Mouse (Mus musculus): ENCODE measurements around the gene Olfr323. TPM values are rescaled to one million over a fixed set of nuclear protein-coding genes. Genes with fewer than 3 reads are reported as not detected.

The Olfr323 gene
- polyA plus RNA-seq, 1 experiment from 2014 or later = not detected

DNA sequence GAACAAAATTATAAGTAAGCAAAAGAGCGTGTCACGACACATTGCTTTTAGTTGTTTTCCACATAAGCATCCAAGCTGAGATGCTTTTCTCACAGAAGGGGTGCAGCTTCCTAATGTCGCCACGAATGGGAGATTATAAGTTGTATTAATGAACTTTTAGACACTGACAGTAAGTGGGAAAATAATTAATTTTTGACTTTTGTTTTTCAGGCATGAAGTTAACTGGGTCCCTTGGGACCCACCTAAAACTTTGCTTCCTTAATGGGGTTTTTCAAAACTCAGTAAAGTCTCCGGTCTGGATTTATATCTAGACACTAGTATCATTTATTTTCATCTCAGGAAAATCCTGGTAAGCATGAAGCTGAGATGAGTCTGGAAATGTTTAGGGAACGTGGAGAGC is 35.5 kb downstream of the Olfr323 start, which contains the start of gene Olfr324:
Olfr324 (plus strand) TSS at position 301 of the 400 bp plus-strand sequence.
- TF ChIP-seq CTCF (IDR thresholded peaks at IDR 0.05; ENCODE audit: low read depth) = no peak
- no peaks in the 10 kb centered on the region for H3K36me3 ChIP-seq (ENCODE audit: insufficient read depth, low read length)
- WGBS = 78% methylated on average over 6 of the region's 6 CpGs
- H3K4me1 ChIP-seq (replicated peaks; ENCODE audit: insufficient read depth, low read length) = no peaks in the 10 kb centered on the region
- no peak within 1 kb of the TSS for H3K4me2 ChIP-seq (ENCODE audit: low read length)
- H3K27me3 ChIP-seq (ENCODE audit: insufficient read depth, low read length) = no peaks in the 10 kb centered on the region
- no peaks in the 10 kb centered on the region for H3K9me3 ChIP-seq (replicated peaks; ENCODE audit: low read length)
- no peak within 1 kb of the TSS for H3K4me3 ChIP-seq (replicated peaks; ENCODE audit: low read depth, low read length)
- no peak within 1 kb of the TSS for H3K9ac ChIP-seq (ENCODE audit: low read depth, low read length)
- no peak for ATAC-seq (replicated peaks; ENCODE audit: low FRiP score, low read depth)
- no peak for DNase-seq (ENCODE audit: low spot score)
- no peak within 1 kb of the TSS for H3K27ac ChIP-seq

DNA sequence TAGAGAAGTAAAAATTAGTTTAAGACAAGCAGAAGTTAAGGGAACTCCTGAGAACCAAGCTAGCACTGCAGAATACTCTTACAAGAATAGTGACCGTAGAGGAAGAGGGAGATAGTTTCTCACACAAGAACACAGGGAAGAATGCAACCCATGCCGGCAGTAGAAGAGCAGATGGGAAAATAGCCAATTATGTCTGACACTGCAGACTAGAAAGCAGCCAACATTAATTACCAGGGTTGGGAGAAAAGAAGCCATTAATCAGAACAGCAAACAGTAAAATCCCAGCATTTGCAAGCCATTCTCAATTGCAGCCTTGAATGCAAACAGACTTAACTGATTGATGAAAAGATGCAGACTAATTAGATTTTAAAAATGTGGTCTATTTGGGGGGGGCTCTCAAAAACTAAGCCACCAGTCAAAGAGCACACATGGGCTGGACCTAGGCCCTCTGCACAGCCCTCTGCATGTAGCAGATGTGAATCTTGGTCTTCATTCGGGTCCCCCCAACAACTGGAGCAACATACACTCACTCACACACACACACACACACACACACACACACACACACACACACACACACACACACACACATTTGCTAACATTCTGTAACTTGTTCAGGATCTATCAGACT is 41.6 kb downstream of the Olfr323 start:
- no peaks in the 10 kb centered on the region for H3K9me3 ChIP-seq (replicated peaks; ENCODE audit: low read length)
- no peak overlapping the region for H3K4me3 ChIP-seq (replicated peaks; ENCODE audit: low read depth, low read length)
- no peaks in the 10 kb centered on the region for H3K27me3 ChIP-seq (ENCODE audit: insufficient read depth, low read length)
- H3K4me1 ChIP-seq (replicated peaks; ENCODE audit: insufficient read depth, low read length) = no peaks in the 10 kb centered on the region
- no peak overlapping the region for H3K27ac ChIP-seq
- H3K4me2 ChIP-seq (ENCODE audit: low read length) = no peak overlapping the region
- ATAC-seq (replicated peaks; ENCODE audit: low FRiP score, low read depth) = no peak
- WGBS = 49% methylated on average over 3 of the region's 3 CpGs
- peak; percentile 63 for DNase-seq (ENCODE audit: low spot score)
- no peak for TF ChIP-seq CTCF (IDR thresholded peaks at IDR 0.05; ENCODE audit: low read depth)
- no peak overlapping the region for H3K9ac ChIP-seq (ENCODE audit: low read depth, low read length)
- H3K36me3 ChIP-seq (ENCODE audit: insufficient read depth, low read length) = no peaks in the 10 kb centered on the region

DNA sequence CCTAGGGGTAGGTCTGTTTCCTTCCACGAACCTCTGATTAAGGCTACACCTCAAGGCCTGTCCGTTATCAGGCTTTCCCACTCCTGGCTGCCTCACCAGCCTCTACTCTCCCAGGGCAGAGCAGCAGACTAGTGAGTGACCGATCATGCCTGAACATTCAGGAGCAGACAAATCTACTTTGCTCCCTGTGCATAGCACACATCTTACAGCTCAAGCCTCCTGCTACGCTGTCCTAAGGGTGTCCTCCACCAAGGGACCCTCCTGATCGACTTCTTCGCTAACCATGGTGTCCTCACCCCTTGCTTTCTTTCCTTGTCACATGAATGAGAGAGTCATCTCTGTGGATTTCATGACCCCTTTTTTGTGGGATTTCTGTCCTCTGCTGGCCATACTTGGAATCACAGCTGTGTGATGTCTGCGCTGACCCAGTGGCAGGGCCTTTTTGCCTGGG is 42.4 kb downstream of the Olfr323 start:
- no peaks in the 10 kb centered on the region for H3K4me1 ChIP-seq (replicated peaks; ENCODE audit: insufficient read depth, low read length)
- DNase-seq (ENCODE audit: low spot score) (peak; percentile 12), ATAC-seq (replicated peaks; ENCODE audit: low FRiP score, low read depth) (no peak)
- H3K36me3 ChIP-seq (ENCODE audit: insufficient read depth, low read length) = no peaks in the 10 kb centered on the region
- WGBS = 64% methylated on average over 7 of the region's 7 CpGs
- no peak overlapping the region for H3K27ac ChIP-seq
- peak; percentile 71 for TF ChIP-seq CTCF (IDR thresholded peaks at IDR 0.05; ENCODE audit: low read depth)
- no peaks in the 10 kb centered on the region for H3K9me3 ChIP-seq (replicated peaks; ENCODE audit: low read length)
- H3K4me2 ChIP-seq (ENCODE audit: low read length) = no peak overlapping the region
- H3K27me3 ChIP-seq (ENCODE audit: insufficient read depth, low read length) = no peaks in the 10 kb centered on the region
- no peak overlapping the region for H3K9ac ChIP-seq (ENCODE audit: low read depth, low read length)
- H3K4me3 ChIP-seq (replicated peaks; ENCODE audit: low read depth, low read length) = no peak overlapping the region

DNA sequence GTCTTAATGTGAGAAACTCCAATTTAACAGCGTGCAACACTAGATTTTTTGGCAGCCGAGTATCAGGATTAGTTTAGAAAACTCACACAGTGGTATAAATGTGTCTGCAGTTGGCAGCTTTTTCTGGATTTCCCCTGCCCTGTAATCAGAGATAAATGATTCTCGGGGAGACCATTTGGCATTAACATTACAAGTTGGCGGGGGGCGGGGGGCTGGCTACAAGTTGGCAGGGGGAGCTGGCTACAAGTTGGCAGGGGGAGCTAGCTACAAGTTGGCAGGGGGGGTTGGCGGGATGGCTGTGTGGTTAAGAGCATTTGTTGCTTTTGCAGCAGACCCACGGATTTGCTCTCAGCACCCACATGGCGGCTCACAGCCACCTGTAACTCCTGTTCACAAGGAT is 51.7 kb downstream of the Olfr323 start:
- no peak for DNase-seq (ENCODE audit: low spot score)
- 78% methylated on average over 8 of the region's 8 CpGs for WGBS
- no peak for TF ChIP-seq CTCF (IDR thresholded peaks at IDR 0.05; ENCODE audit: low read depth)

DNA sequence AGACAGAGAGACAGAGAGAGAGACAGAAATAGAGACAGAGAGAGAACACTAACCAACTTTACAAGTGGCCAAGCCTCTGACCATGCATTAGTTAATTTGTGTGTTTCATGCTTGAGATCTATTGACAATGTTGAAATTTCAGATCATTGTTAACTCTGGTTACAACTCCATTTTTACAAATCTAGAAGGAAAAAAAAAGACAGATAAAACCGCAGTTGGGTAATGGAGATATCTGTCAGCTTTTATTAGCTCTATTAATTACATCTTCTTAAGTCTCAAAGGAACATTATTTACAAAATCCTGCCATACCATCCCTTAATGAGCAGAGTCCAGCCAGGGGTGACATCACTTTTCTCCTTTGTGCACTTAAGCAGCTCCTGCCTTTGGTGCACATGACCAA is 52.9 kb downstream of the Olfr323 start, which contains the start of gene Olfr325:
Olfr325 (plus strand) TSS at position 301 of the 400 bp plus-strand sequence.
- Histone ChIP-seq H3K4me3 (replicated peaks; ENCODE audit: low read depth, low read length) (no peak within 1 kb of the TSS), H3K36me3 (ENCODE audit: insufficient read depth, low read length) (no peaks in the 10 kb centered on the region), H3K27ac (no peak within 1 kb of the TSS), H3K9ac (ENCODE audit: low read depth, low read length) (no peak within 1 kb of the TSS), H3K4me1 (replicated peaks; ENCODE audit: insufficient read depth, low read length) (no peaks in the 10 kb centered on the region), H3K9me3 (replicated peaks; ENCODE audit: low read length) (no peaks in the 10 kb centered on the region), H3K27me3 (ENCODE audit: insufficient read depth, low read length) (no peaks in the 10 kb centered on the region), H3K4me2 (ENCODE audit: low read length) (no peak within 1 kb of the TSS)
- no peak for ATAC-seq (replicated peaks; ENCODE audit: low FRiP score, low read depth)
- no peak for TF ChIP-seq CTCF (IDR thresholded peaks at IDR 0.05; ENCODE audit: low read depth)
- no peak for DNase-seq (ENCODE audit: low spot score)
- WGBS = 60% methylated on average over 1 of the region's 1 CpGs

More for the DNA sequence above, 51.7 kb downstream of the Olfr323 start:
- ATAC-seq (replicated peaks; ENCODE audit: low FRiP score, low read depth) = no peak
- H3K36me3 ChIP-seq (ENCODE audit: insufficient read depth, low read length) = no peaks in the 10 kb centered on the region
- no peaks in the 10 kb centered on the region for H3K9me3 ChIP-seq (replicated peaks; ENCODE audit: low read length)
- no peak overlapping the region for H3K4me3 ChIP-seq (replicated peaks; ENCODE audit: low read depth, low read length)
- H3K9ac ChIP-seq (ENCODE audit: low read depth, low read length) = no peak overlapping the region
- H3K4me1 ChIP-seq (replicated peaks; ENCODE audit: insufficient read depth, low read length) = no peaks in the 10 kb centered on the region
- no peaks in the 10 kb centered on the region for H3K27me3 ChIP-seq (ENCODE audit: insufficient read depth, low read length)
- H3K4me2 ChIP-seq (ENCODE audit: low read length) = no peak overlapping the region
- no peak overlapping the region for H3K27ac ChIP-seq

Other genes starting within 250 kb of the Olfr323 start
- not detected in 2 replicates for gene 1810065E05Rik, start 209.4 kb downstream of the Olfr323 start, polyA plus RNA-seq (2015; fragmentation: Nextera tagmentation; extraction: Ambion mirVana)
- gene Gm12253, start 197.9 kb downstream of the Olfr323 start, polyA plus RNA-seq (2015; fragmentation: Nextera tagmentation; extraction: Ambion mirVana) = not detected in 2 replicates
- not detected in 2 replicates for gene Lypd9, start 177.6 kb downstream of the Olfr323 start, polyA plus RNA-seq (2015; fragmentation: Nextera tagmentation; extraction: Ambion mirVana)
- gene Olfr30, start 168.2 kb downstream of the Olfr323 start, polyA plus RNA-seq (2015; fragmentation: Nextera tagmentation; extraction: Ambion mirVana) = not detected in 2 replicates
- 0.08 TPM in 1 of 2 replicates, not detected in the other for gene Olfr332, start 137.9 kb downstream of the Olfr323 start, polyA plus RNA-seq (2015; fragmentation: Nextera tagmentation; extraction: Ambion mirVana)
- not detected in 2 replicates for gene Olfr331, start 127.9 kb downstream of the Olfr323 start, polyA plus RNA-seq (2015; fragmentation: Nextera tagmentation; extraction: Ambion mirVana)
- gene Olfr330, start 95.7 kb downstream of the Olfr323 start, polyA plus RNA-seq (2015; fragmentation: Nextera tagmentation; extraction: Ambion mirVana) = not detected in 2 replicates
- gene Olfr329-ps, start 84.1 kb downstream of the Olfr323 start, polyA plus RNA-seq (2015; fragmentation: Nextera tagmentation; extraction: Ambion mirVana) = not detected in 2 replicates
- not detected in 2 replicates for gene Olfr328, start 74.9 kb downstream of the Olfr323 start, polyA plus RNA-seq (2015; fragmentation: Nextera tagmentation; extraction: Ambion mirVana)
- gene Olfr224, start 59.9 kb downstream of the Olfr323 start, polyA plus RNA-seq (2015; fragmentation: Nextera tagmentation; extraction: Ambion mirVana) = not detected in 2 replicates
- gene Olfr325, start 52.8 kb downstream of the Olfr323 start, polyA plus RNA-seq (2015; fragmentation: Nextera tagmentation; extraction: Ambion mirVana) = not detected in 2 replicates
- not detected in 2 replicates for gene Olfr324, start 35.4 kb downstream of the Olfr323 start, polyA plus RNA-seq (2015; fragmentation: Nextera tagmentation; extraction: Ambion mirVana)
- not detected in 2 replicates for gene 2210407C18Rik, start 14.4 kb downstream of the Olfr323 start, polyA plus RNA-seq (2015; fragmentation: Nextera tagmentation; extraction: Ambion mirVana)
- gene Trim58, start 10.0 kb upstream of the Olfr323 start, polyA plus RNA-seq (2015; fragmentation: Nextera tagmentation; extraction: Ambion mirVana) = 0.08 and 0.14 TPM in 2 replicates
- gene Olfr322, start 28.3 kb upstream of the Olfr323 start, polyA plus RNA-seq (2015; fragmentation: Nextera tagmentation; extraction: Ambion mirVana) = 0.05 and 0.09 TPM in 2 replicates
- gene Olfr320, start 50.6 kb upstream of the Olfr323 start, polyA plus RNA-seq (2015; fragmentation: Nextera tagmentation; extraction: Ambion mirVana) = not detected in 2 replicates
- gene Olfr319, start 68.7 kb upstream of the Olfr323 start, polyA plus RNA-seq (2015; fragmentation: Nextera tagmentation; extraction: Ambion mirVana) = not detected in 2 replicates
- not detected in 2 replicates for gene Olfr318, start 93.5 kb upstream of the Olfr323 start, polyA plus RNA-seq (2015; fragmentation: Nextera tagmentation; extraction: Ambion mirVana)
- gene Olfr317, start 108.7 kb upstream of the Olfr323 start, polyA plus RNA-seq (2015; fragmentation: Nextera tagmentation; extraction: Ambion mirVana) = not detected in 2 replicates
- gene Olfr316, start 122.2 kb upstream of the Olfr323 start, polyA plus RNA-seq (2015; fragmentation: Nextera tagmentation; extraction: Ambion mirVana) = not detected in 2 replicates
- gene Olfr315, start 142.7 kb upstream of the Olfr323 start, polyA plus RNA-seq (2015; fragmentation: Nextera tagmentation; extraction: Ambion mirVana) = not detected in 2 replicates
- not detected in 2 replicates for gene Olfr314, start 152.5 kb upstream of the Olfr323 start, polyA plus RNA-seq (2015; fragmentation: Nextera tagmentation; extraction: Ambion mirVana)
- 0.31 and 0.37 TPM in 2 replicates for gene Fam183b, start 171.5 kb upstream of the Olfr323 start, polyA plus RNA-seq (2015; fragmentation: Nextera tagmentation; extraction: Ambion mirVana)
- gene Olfr313, start 184.5 kb upstream of the Olfr323 start, polyA plus RNA-seq (2015; fragmentation: Nextera tagmentation; extraction: Ambion mirVana) = not detected in 2 replicates
- not detected in 2 replicates for gene Olfr312, start 198.7 kb upstream of the Olfr323 start, polyA plus RNA-seq (2015; fragmentation: Nextera tagmentation; extraction: Ambion mirVana)
- not detected in 2 replicates for gene Olfr311, start 208.8 kb upstream of the Olfr323 start, polyA plus RNA-seq (2015; fragmentation: Nextera tagmentation; extraction: Ambion mirVana)
- gene Gm12258, start 216.7 kb upstream of the Olfr323 start, polyA plus RNA-seq (2015; fragmentation: Nextera tagmentation; extraction: Ambion mirVana) = 5.5 and 6.1 TPM in 2 replicates
- gene 2810021J22Rik, start 236.7 kb upstream of the Olfr323 start, polyA plus RNA-seq (2015; fragmentation: Nextera tagmentation; extraction: Ambion mirVana) = 7.2 TPM in 2 replicates

All from kidney, postnatal 0 days (tissue).